Mouse (Mus musculus): Measurements from ENCODE around the gene Scamp2.

Gene Scamp2

GRCm38 (mm10) chr9:57550126-57550862, 10.4 kb upstream of the Scamp2 start:
- DNase-seq (ENCODE audit: low read depth, low spot score) = no peak

GRCm38 (mm10) chr9:57552139-57552887, 8.4 kb upstream of the Scamp2 start, which contains the start of gene Mpi:
TSS of gene Mpi (minus strand) at chr9:57552763.
- peak; percentile 39 for DNase-seq (ENCODE audit: low read depth, low spot score)

GRCm38 (mm10) chr9:57553119-57553518, 7.6 kb upstream of the Scamp2 start:
- DNase-seq (ENCODE audit: low read depth, low spot score) = no peak

- no peak for DNase-seq (ENCODE audit: low read depth, low spot score)
These were observed 6.0 kb upstream of the Scamp2 start for GRCm38 (mm10) chr9:57554753-57555152.

- DNase-seq (ENCODE audit: low read depth, low spot score) = no peak
These were observed 3.5 kb upstream of the Scamp2 start for GRCm38 (mm10) chr9:57557215-57557614.

- no peak for DNase-seq (ENCODE audit: low read depth, low spot score)
These were observed 2.1 kb upstream of the Scamp2 start for GRCm38 (mm10) chr9:57558625-57559024.

- DNase-seq (ENCODE audit: low read depth, low spot score) = no peak
These were observed 1.2 kb upstream of the Scamp2 start for GRCm38 (mm10) chr9:57559568-57559967.

- no peak for DNase-seq (ENCODE audit: low read depth, low spot score)
These were observed 480 bp upstream of the Scamp2 start for GRCm38 (mm10) chr9:57560263-57560662.

- no peak for DNase-seq (ENCODE audit: low read depth, low spot score)
These were observed 962 bp downstream of the Scamp2 start for GRCm38 (mm10) chr9:57561711-57562099.

GRCm38 (mm10) chr9:57562896-57563372, 2.2 kb downstream of the Scamp2 start:
- peak; percentile 21 for DNase-seq (ENCODE audit: low read depth, low spot score)

- DNase-seq (ENCODE audit: low read depth, low spot score) = no peak
These were observed 3.9 kb downstream of the Scamp2 start for GRCm38 (mm10) chr9:57564609-57565008.

GRCm38 (mm10) chr9:57565741-57566221, 5.0 kb downstream of the Scamp2 start:
- DNase-seq (ENCODE audit: low read depth, low spot score) = no peak

- DNase-seq (ENCODE audit: low read depth, low spot score) = no peak
These were observed 6.1 kb downstream of the Scamp2 start for GRCm38 (mm10) chr9:57566846-57567245.

- no peak for DNase-seq (ENCODE audit: low read depth, low spot score)
These were observed 7.8 kb downstream of the Scamp2 start for GRCm38 (mm10) chr9:57568500-57568899.

- DNase-seq (ENCODE audit: low read depth, low spot score) = no peak
These were observed 13.7 kb downstream of the Scamp2 start for GRCm38 (mm10) chr9:57574397-57574796.

GRCm38 (mm10) chr9:57575577-57575976, 14.8 kb downstream of the Scamp2 start:
- DNase-seq (ENCODE audit: low read depth, low spot score) = no peak

GRCm38 (mm10) chr9:57577144-57577849, 16.6 kb downstream of the Scamp2 start:
- DNase-seq (ENCODE audit: low read depth, low spot score) = peak; percentile 61

GRCm38 (mm10) chr9:57584991-57585390, 24.2 kb downstream of the Scamp2 start:
- DNase-seq (ENCODE audit: low read depth, low spot score) = no peak

GRCm38 (mm10) chr9:57589224-57590126, 28.7 kb downstream of the Scamp2 start, which contains the start of gene Ulk3:
TSS of gene Ulk3 (plus strand) at chr9:57589452.
- DNase-seq (ENCODE audit: low read depth, low spot score) = peak; percentile 85

- no peak for DNase-seq (ENCODE audit: low read depth, low spot score)
These were observed 30.0 kb downstream of the Scamp2 start for GRCm38 (mm10) chr9:57590726-57591125.

Data from CD4-positive helper T cell, adult 2 months (primary cell).